Mouse (Mus musculus) liver, embryonic 14.5 days (tissue): Measurements from ENCODE around the gene 1700017D01Rik. TPM values are rescaled to one million over a fixed set of nuclear protein-coding genes. Genes with fewer than 3 reads are reported as not detected.
"Not testable (repeated sequence)": the region's sequence is repeated elsewhere in the genome, so short reads cannot be mapped to it uniquely, and the experiment has no call there.

Experiments used
- ATAC-seq: fragments of 200-750 bp; cut with Nextera tagmentation; 2 replicates; pipeline ENCODE4 v1.8.0; 2017; ENCODE audit warnings: moderate number of reproducible peaks, mild to moderate bottlenecking, moderate library complexity; ENCODE audit not compliant: insufficient read depth
- DNase-seq, 3 experiments: peaks; one replicate each; pipeline ENCODE4 v3.0.0-alpha.2; 2012 to 2013; ENCODE audit warnings: low read depth in 3 of 3, low spot score in 3 of 3
- H3K27ac ChIP-seq: fragments of 300-500 bp; sonication (generic); 2 replicates; pipeline ENCODE4 v1.5.1; 2014; ENCODE audit warnings: moderate library complexity, mild to moderate bottlenecking, control low read depth, inconsistent platforms
- H3K27me3 ChIP-seq: fragments of 300-500 bp; sonication (generic); 2 replicates; pipeline ENCODE4 v1.6.1; 2014; ENCODE audit warnings: mild to moderate bottlenecking, low read length, moderate library complexity; ENCODE audit not compliant: control insufficient read depth, insufficient read depth
- H3K36me3 ChIP-seq: fragments of 300-500 bp; sonication (generic); replicated peaks from 2 replicates; pipeline ENCODE4 v1.6.1; 2014; ENCODE audit warnings: low read depth; ENCODE audit not compliant: control insufficient read depth, insufficient read depth
- H3K4me1 ChIP-seq, 2 experiments: fragments of 200-500 bp in 1 of 2; fragments of 300-500 bp in 1 of 2; sonication (generic) in 1 of 2; replicated peaks; 2 replicates each; pipeline ENCODE4 v1.6.1; 2012 to 2014; ENCODE audit warnings: antibody characterized with exemption in 1 of 2, inconsistent platforms in 1 of 2, low read length in 1 of 2; ENCODE audit not compliant: control insufficient read depth in 2 of 2, insufficient read depth in 2 of 2
- H3K4me2 ChIP-seq: fragments of 300-500 bp; sonication (generic); 2 replicates; pipeline ENCODE4 v1.6.1; 2014; ENCODE audit warnings: low read depth, mild to moderate bottlenecking, control low read depth, moderate library complexity
- H3K4me3 ChIP-seq, 2 experiments: fragments of 200-500 bp in 1 of 2; fragments of 300-500 bp in 1 of 2; sonication (generic) in 1 of 2; 2 replicates each; pipeline ENCODE4 v1.5.1; 2012 to 2014; ENCODE audit warnings: low read depth in 2 of 2, low read length in 2 of 2, mild to moderate bottlenecking in 2 of 2, control low read depth in 1 of 2, inconsistent platforms in 1 of 2, moderate library complexity in 1 of 2; ENCODE audit not compliant: insufficient read depth in 1 of 2
- H3K9ac ChIP-seq: fragments of 300-500 bp; sonication (generic); replicated peaks from 2 replicates; pipeline ENCODE4 v1.6.1; 2014; ENCODE audit warnings: mild to moderate bottlenecking, control low read depth, moderate library complexity
- H3K9me3 ChIP-seq: fragments of 300-500 bp; sonication (generic); 2 replicates; pipeline ENCODE4 v1.6.1; 2016; ENCODE audit warnings: low read length, mixed read lengths; ENCODE audit not compliant: control insufficient read depth
- CTCF ChIP-seq: IDR thresholded peaks from 2 replicates; pipeline ENCODE4 v1.5.1; 2016; ENCODE audit warnings: antibody characterized with exemption, low read depth, control low read depth
- EP300 ChIP-seq: IDR thresholded peaks from 2 replicates; pipeline ENCODE4 v1.6.1; 2016; ENCODE audit warnings: antibody characterized with exemption, low read depth
- WGBS: fragments of 180-500 bp; shearing (Covaris S2); extraction: QIAGEN DNeasy Blood & Tissue Kit; methylation state at CpG from one replicate; pipeline ENCODE4 v1.1.7; 2014; ENCODE audit not compliant: insufficient replicate concordance; 5-methylcytosine and 5-hydroxymethylcytosine counted together
- polyA plus RNA-seq, 2 experiments: library from polyadenylated mRNA; depleted of rRNA in 1 of 2; stranded (reverse) in 1 of 2; unstranded in 1 of 2; fragments of >200 nt; fragmentation: Nextera tagmentation in 1 of 2; extraction: Ambion mirVana in 1 of 2; gene quantifications; 2 replicates each; pipeline versions ENCODE4 v1.2.1 to v1.2.3; 2012 to 2014

1700017D01Rik gene
- polyA plus RNA-seq, 2 experiments, result not detected

- Histone ChIP-seq H3K4me3 (no peak overlapping the region), H3K4me2 (no peak overlapping the region), H3K27ac (no peak overlapping the region), H3K27me3 (no peaks in the 10 kb centered on the region), H3K4me1 (no peaks in the 10 kb centered on the region), H3K9me3 (no peaks in the 10 kb centered on the region), H3K9ac (no peak overlapping the region), H3K36me3 (no peaks in the 10 kb centered on the region)
- 49% methylated on average over 2 of the region's 2 CpGs for WGBS
- TF ChIP-seq CTCF (no peak), EP300 (no peak)
- ATAC-seq (no peak), DNase-seq (no peak)
Observed at GRCm38 (mm10) chr19:11134852-11135251, 4.2 kb upstream of the 1700017D01Rik start.

GRCm38 (mm10) chr19:11129702-11130101, 974 bp downstream of the 1700017D01Rik start:
- H3K9me3 ChIP-seq, result no peaks in the 10 kb centered on the region
- H3K36me3 ChIP-seq, result no peaks in the 10 kb centered on the region
- no peak overlapping the region for H3K27ac ChIP-seq
- no peaks in the 10 kb centered on the region for H3K4me1 ChIP-seq
- H3K4me3 ChIP-seq, result no peak overlapping the region
- TF ChIP-seq EP300 (no peak), CTCF (no peak)
- H3K27me3 ChIP-seq, result no peaks in the 10 kb centered on the region
- no peak overlapping the region for H3K9ac ChIP-seq
- no peak for DNase-seq
- no peak overlapping the region for H3K4me2 ChIP-seq
- WGBS, result 71% methylated on average over 1 of the region's 1 CpGs
- ATAC-seq, result no peak

GRCm38 (mm10) chr19:11121016-11121420, 9.7 kb downstream of the 1700017D01Rik start:
- H3K27me3 ChIP-seq, H3K9ac ChIP-seq, H3K36me3 ChIP-seq, H3K4me1 ChIP-seq, DNase-seq, H3K27ac ChIP-seq, H3K9me3 ChIP-seq: not testable (repeated sequence)
- H3K4me2 ChIP-seq, result peak overlapping the region; percentile 43
- peak overlapping the region; percentile 16 to 29; a peak in 1 of 4 replicates for H3K4me3 ChIP-seq
- 4% methylated on average over 10 of the region's 38 CpGs for WGBS
- ATAC-seq, result peak; percentile 100

GRCm38 (mm10) chr19:11119338-11119737, 11.3 kb downstream of the 1700017D01Rik start:
- DNase-seq (peak in 1 of 3 experiments; percentile 10), ATAC-seq (no peak)
- H3K4me3 ChIP-seq, result no peak overlapping the region
- no peaks in the 10 kb centered on the region for H3K36me3 ChIP-seq
- no peaks in the 10 kb centered on the region for H3K9me3 ChIP-seq
- H3K4me2 ChIP-seq, result no peak overlapping the region
- H3K9ac ChIP-seq, result no peak overlapping the region
- no peak for TF ChIP-seq CTCF
- TF ChIP-seq EP300, result no peak
- H3K27ac ChIP-seq, result no peak overlapping the region
- WGBS, result 35% methylated on average over 2 of the region's 2 CpGs
- H3K27me3 ChIP-seq, result no peaks in the 10 kb centered on the region
- no peaks in the 10 kb centered on the region for H3K4me1 ChIP-seq

GRCm38 (mm10) chr19:11107746-11108145, 22.9 kb downstream of the 1700017D01Rik start:
- Histone ChIP-seq H3K27me3 (no peaks in the 10 kb centered on the region), H3K4me3 (no peak overlapping the region), H3K9ac (no peak overlapping the region), H3K36me3 (no peaks in the 10 kb centered on the region), H3K4me1 (no peaks in the 10 kb centered on the region), H3K9me3 (no peaks in the 10 kb centered on the region), H3K4me2 (no peak overlapping the region), H3K27ac (no peak overlapping the region)
- DNase-seq (peak in 1 of 3 experiments; percentile 10), ATAC-seq (no peak)
- TF ChIP-seq CTCF (no peak), EP300 (no peak)
- 46% methylated on average over 3 of the region's 3 CpGs for WGBS

GRCm38 (mm10) chr19:11101880-11102279, 28.8 kb downstream of the 1700017D01Rik start:
- H3K9me3 ChIP-seq, result no peaks in the 10 kb centered on the region
- no peaks in the 10 kb centered on the region for H3K36me3 ChIP-seq
- H3K9ac ChIP-seq, result no peak overlapping the region
- H3K4me2 ChIP-seq, result no peak overlapping the region
- no peak for DNase-seq
- no peak for TF ChIP-seq CTCF
- no peak for TF ChIP-seq EP300
- no peak overlapping the region for H3K4me3 ChIP-seq
- H3K4me1 ChIP-seq, result no peaks in the 10 kb centered on the region
- ATAC-seq, result no peak
- H3K27ac ChIP-seq, result no peak overlapping the region
- 48% methylated on average over 1 of the region's 1 CpGs for WGBS
- H3K27me3 ChIP-seq, result no peaks in the 10 kb centered on the region
